Mouse (Mus musculus) large intestine, adult 2 months (tissue): ENCODE data around the gene Ykt6. TPM values are rescaled to one million over a fixed set of nuclear protein-coding genes. Genes with fewer than 3 reads are reported as not detected.
"Not testable (repeated sequence)": the region's sequence is repeated elsewhere in the genome, so short reads cannot be mapped to it uniquely, and the experiment has no call there.

Experiments
- DNase-seq: peaks from one replicate; pipeline ENCODE4 v3.0.0-alpha.2; 2012; ENCODE audit warnings: low read depth, low spot score
- WGBS: fragments of 180-500 bp; shearing (Covaris S2); methylation state at CpG from one replicate; pipeline ENCODE4 v1.1.7; 2018; 5-methylcytosine and 5-hydroxymethylcytosine counted together
- polyA plus RNA-seq: library from polyadenylated mRNA; depleted of rRNA; stranded (reverse); fragments of >200 nt; gene quantifications from 2 replicates; pipeline ENCODE4 v1.2.3, GENCODE M21; 2012

Ykt6 gene
- polyA plus RNA-seq, 1 experiment, result 85.2 TPM

GRCm38 (mm10) chr11:5983629-5984028, 28.1 kb downstream of the Ykt6 start:
- 89% methylated on average over 5 of the region's 5 CpGs for WGBS

DNA sequence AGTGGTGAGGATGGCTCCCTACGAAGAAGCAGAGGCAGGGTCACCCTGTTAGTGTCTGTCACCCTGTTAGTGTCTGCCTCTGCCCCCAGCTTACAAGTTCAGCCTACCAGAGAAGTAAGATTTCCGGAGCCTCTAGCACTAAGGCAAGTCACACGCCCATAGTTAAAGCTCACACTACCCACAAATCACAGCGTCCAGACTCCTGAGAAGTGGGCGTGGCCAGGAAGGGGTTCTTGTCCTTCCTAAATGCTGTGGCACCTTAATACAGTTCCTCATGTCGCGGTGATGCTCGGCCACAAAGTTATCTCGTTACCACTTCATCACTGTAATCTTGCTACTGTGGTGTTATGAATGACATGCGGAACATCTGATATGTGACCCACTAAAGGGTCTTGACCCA, 32.6 kb downstream of the Ykt6 start:
- no peak for DNase-seq
- WGBS, result 73% methylated on average over 10 of the region's 10 CpGs

More at GRCm38 (mm10) chr11:5983629-5984028, 28.1 kb downstream of the Ykt6 start:
- DNase-seq, result no peak

DNA sequence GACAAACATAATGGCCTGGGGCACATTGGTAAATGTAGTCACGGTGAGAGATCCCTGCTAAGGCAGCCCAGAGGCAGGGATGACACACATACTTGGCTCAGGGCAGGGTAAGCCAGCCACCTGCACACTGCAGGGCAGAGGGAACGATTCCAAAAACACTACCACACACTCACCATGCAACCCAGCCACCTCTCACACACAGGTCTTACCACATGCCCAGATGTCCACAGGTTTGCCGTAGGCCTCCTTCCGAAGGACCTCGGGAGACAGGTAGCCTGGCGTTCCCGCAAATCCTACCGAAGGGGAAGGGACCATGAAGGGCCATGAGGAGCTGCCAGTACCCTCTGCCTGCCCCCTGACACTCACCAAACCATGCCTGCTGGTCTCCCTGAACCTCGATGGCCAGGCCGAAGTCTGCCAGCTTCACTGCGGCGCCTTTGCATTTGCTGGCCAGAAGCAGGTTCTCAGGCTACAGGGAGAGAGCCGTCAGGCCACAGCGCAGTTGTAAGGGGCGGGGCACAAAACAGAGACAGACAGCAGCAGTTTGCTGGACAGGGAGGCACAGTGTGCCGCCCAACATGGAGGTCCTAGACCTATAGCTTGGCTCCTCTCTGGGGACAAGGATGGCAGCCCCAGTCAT, 34.6 kb downstream of the Ykt6 start:
- DNase-seq, result no peak

GRCm38 (mm10) chr11:5990910-5991309, 35.4 kb downstream of the Ykt6 start:
- no peak for DNase-seq
- WGBS, result 37% methylated on average over 4 of the region's 4 CpGs

More for the DNA sequence above, 34.6 kb downstream of the Ykt6 start:
- 89% methylated on average over 16 of the region's 16 CpGs for WGBS

GRCm38 (mm10) chr11:5994212-5994611, 38.7 kb downstream of the Ykt6 start:
- DNase-seq, result no peak
- 97% methylated on average over 5 of the region's 5 CpGs for WGBS

GRCm38 (mm10) chr11:5994880-5995279, 39.4 kb downstream of the Ykt6 start:
- DNase-seq, result no peak
- WGBS, result 85% methylated on average over 3 of the region's 3 CpGs

GRCm38 (mm10) chr11:5995989-5996388, 40.5 kb downstream of the Ykt6 start:
- 13% methylated on average over 8 of the region's 8 CpGs for WGBS
- peak; percentile 58 for DNase-seq

DNA sequence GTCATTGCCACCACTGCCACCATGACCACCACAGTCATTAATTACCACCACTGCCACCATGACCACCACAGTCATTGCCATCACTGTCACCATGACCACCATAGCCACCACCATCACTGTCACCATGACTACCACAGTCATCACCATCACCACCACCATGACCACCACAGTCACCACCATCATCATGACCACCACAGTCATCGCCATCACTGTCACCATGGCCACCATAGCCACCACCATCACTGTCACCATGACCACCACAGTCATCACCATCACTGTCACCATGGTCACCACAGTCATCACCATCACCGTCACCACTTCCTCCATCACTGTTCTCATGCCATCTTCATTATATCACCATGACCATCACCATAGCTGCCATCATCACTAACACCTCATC, 43.0 kb downstream of the Ykt6 start:
- WGBS, result 99% methylated on average over 2 of the region's 2 CpGs
- DNase-seq, result no peak

- no peak for DNase-seq
- WGBS, result 29% methylated on average over 8 of the region's 8 CpGs
These were observed 44.6 kb downstream of the Ykt6 start for GRCm38 (mm10) chr11:5999832-6000771.

DNA sequence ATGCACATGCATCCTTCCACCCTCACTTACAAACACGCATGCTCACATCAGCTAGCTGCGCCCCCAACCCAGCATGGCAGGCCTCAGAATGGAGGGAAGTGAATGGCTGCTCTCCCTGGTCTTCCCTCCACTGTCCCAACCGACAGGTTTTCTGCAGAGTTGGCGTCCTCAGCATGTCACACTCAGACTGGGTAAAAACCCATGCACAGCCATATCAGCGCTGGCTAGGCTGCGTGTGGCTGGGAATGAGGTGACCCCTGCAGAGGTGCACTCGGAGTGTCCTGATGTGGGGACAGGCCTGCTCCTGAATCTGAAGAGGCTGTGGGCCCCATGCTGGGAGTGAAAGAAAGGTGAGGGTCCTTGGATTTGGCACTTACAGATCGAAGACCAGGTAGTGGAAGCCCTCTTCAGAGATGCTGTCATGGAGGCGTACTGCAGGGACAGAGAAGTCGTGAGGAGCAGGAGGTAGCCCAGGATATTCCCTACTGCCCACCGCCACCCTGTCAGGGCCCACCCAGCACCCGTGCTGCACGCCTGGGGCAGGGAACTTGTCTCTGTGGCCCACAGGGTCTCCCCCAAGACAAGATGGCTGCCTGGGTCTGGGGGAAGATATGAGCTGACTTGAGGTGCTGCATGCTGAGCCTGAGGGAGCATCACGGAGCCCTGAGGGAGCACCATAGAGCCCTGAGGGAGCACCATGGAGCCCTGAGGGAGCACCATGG, 45.6 kb downstream of the Ykt6 start:
- DNase-seq, result no peak
- 86% methylated on average over 14 of the region's 14 CpGs for WGBS

DNA sequence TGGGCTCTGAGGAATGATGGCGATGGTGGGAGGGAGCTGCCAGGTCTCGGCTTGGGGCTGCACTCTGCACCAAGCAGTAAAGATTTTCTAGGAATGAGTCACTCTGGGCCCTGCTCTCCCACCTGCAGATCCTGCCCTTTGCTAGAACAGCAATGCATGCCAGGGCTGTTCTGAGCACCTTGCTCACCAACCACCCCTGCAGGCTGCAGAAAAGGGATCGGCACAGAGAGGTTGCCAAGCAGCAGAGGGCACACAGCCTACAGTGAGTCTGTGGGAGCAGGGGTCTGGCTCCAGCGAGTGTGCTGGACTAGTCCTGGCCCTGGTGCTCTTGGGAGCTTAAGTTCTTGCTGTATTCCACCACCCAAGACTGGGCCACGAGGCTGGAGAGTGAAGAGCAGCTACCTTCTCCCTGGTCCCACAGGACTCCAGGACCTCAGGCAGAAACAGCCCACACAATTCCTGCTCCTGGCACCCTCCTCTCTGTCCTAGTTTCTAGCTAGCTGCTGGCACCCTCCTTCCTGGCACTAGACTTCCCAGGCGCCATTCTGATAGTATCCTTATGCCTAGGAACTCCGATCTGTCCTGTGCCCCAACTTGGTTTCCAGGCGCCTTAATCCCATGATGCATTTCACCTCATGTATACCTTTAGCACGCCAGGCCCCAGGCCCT, 46.6 kb downstream of the Ykt6 start:
- 54% methylated on average over 9 of the region's 9 CpGs for WGBS
- no peak for DNase-seq

DNA sequence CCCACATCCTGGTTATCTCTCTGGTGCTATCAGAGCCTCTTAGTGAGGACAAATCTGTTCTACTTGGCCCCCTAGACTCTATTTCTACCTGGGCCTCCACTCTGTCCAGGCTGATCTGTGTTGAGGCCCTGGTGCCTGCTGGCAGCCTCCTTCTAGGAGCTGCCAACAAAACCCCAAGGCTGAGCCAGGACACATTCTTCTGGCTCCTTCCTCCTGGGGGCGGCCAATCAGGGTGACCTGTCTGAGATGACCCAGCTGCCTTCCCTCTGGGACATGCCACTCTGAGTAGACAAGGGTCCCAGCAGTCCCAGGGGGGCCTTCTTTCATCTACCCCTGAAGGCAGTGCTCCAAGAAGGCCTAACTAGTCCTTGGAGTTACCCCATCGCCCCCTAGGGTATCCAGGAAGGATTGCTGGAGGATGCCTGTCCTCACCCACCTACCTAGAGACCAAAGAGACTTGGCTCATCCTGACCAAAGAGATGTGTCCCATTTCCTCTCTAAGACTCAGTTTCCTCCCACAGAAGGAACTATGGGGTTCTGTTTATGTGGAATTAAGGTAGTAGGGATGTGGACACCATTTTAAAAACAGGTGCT, 47.6 kb downstream of the Ykt6 start:
- WGBS, result 44% methylated on average over 2 of the region's 2 CpGs
- DNase-seq, result no peak

- WGBS, result 10% methylated on average over 1 of the region's 4 CpGs
- DNase-seq, result not testable (repeated sequence)
These were observed 50.0 kb downstream of the Ykt6 start for GRCm38 (mm10) chr11:6005374-6006043.

DNA sequence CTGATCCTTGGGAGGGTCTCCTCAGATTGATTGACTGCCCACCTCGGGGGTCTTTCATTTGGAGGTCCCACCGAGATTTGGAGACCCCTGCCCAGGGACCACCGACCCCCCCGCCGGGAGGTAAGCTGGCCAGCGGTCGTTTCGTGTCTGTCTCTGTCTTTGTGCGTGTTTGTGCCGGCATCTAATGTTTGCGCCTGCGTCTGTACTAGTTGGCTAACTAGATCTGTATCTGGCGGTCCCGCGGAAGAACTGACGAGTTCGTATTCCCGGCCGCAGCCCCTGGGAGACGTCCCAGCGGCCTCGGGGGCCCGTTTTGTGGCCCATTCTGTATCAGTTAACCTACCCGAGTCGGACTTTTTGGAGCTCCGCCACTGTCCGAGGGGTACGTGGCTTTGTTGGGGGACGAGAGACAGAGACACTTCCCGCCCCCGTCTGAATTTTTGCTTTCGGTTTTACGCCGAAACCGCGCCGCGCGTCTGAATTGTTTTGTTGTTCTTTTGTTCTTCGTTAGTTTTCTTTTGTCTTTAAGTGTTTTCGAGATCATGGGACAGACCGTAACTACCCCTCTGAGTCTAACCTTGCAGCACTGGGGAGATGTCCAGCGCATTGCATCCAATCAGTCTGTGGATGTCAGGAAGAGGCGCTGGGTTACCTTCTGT, 51.0 kb downstream of the Ykt6 start:
- DNase-seq, result not testable (repeated sequence)
- 1% methylated on average over 39 of the region's 44 CpGs for WGBS

GRCm38 (mm10) chr11:6007010-6007778, 51.7 kb downstream of the Ykt6 start:
- 4% methylated on average over 26 of the region's 49 CpGs for WGBS
- not testable (repeated sequence) for DNase-seq

DNA sequence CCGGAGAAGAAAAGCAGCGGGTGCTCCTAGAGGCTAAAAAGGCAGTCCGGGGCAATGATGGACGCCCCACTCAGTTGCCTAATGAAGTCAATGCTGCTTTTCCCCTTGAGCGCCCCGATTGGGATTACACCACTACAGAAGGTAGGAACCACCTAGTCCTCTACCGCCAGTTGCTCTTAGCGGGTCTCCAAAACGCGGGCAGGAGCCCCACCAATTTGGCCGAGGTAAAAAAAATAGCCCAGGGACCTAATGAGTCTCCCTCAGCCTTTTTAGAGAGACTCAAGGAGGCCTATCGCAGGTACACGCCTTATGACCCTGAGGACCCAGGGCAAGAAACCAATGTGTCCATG, 52.3 kb downstream of the Ykt6 start:
- DNase-seq, result not testable (repeated sequence)
- 22% methylated on average over 10 of the region's 13 CpGs for WGBS

GRCm38 (mm10) chr11:6010751-6011482, 55.4 kb downstream of the Ykt6 start:
- WGBS, result 53% methylated on average over 3 of the region's 18 CpGs
- DNase-seq, result not testable (repeated sequence)
